Mouse (Mus musculus) colon, adult 2 months (tissue): ENCODE data around the gene Sorbs2. TPM values are rescaled to one million over a fixed set of nuclear protein-coding genes. Genes with fewer than 3 reads are reported as not detected.

Experiments
- polyA plus RNA-seq: library from polyadenylated mRNA; depleted of rRNA; stranded (reverse); fragments of >200 nt; gene quantifications from 2 replicates; pipeline ENCODE4 v1.2.3, GENCODE M21; 2012; rRNA removed

Sorbs2 gene
- polyA plus RNA-seq: 30.0 and 38.9 TPM in 2 replicates

DNA sequence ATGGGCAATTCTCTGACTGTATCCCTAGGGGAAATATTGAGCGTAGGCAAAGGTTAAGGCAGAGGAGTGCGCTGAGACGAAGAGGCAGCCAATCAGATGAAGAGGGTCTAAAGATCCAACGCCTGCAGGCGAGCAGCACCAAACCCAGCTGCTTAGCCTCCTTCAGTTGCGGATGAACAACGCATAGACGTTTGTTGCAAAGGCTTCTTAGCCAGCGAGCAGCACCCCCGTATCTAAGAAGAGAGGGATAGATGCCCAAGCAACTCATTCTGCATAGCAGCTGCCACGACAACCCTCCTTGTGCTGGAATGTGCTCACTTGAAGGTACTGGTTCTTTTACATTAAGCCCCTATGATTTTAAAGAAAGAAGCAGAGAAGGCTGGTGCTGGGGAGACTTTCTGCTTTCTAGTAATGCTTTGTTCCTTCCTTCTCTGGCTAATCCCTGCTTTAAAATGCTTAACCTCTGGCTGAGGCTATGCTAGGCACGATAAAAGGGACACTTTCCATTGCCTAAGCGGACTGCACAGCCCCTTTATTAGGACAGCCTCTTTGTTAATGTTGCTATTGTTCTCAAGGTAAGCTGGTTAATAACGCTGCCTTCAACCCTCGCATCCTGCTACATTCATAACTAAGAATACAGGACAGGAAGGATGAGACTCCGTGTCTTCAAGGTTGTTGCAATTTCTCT lies at the start of gene Sorbs2:
Gene Sorbs2, plus strand, starts transcription at position 155 of the 688 bp plus-strand sequence.

Other genes starting within 250 kb of the Sorbs2 start
- not detected in 2 replicates for gene F11, start 245.8 kb upstream of the Sorbs2 start, polyA plus RNA-seq
- not detected in 2 replicates for gene Klkb1, start 212.9 kb upstream of the Sorbs2 start, polyA plus RNA-seq
- gene Gm45753, start 199.3 kb upstream of the Sorbs2 start, polyA plus RNA-seq: not detected in 2 replicates
- gene Cyp4v3, start 174.6 kb upstream of the Sorbs2 start, polyA plus RNA-seq: 1.6 TPM in 2 replicates
- 2.9 and 4.5 TPM in 2 replicates for gene Fam149a, start 125.5 kb upstream of the Sorbs2 start, polyA plus RNA-seq
- gene Tlr3, start 96.7 kb upstream of the Sorbs2 start, polyA plus RNA-seq: 6.8 and 7.9 TPM in 2 replicates